Comparison of ENCODE assay signal across 11 mouse cellular contexts in genomic region chr16:73038552-73038951, GRCm38 (mm10).
"Had no signal": no experiment of that assay in that cellular context is flagged by ENCODE, and none has a peak within 500 bp of the region (broad histone marks: within the 10 kb centered on the region; RNA-seq: fewer than 3 reads in every experiment).

No protein-coding gene starts in this region.

- DNase-seq: kidney, adult 11 months; kidney, adult 9 months; kidney, postnatal 14 days; lung, postnatal 14 days; thymus, postnatal 14 days had no signal

- H3K9me3 ChIP-seq: limb, embryonic 15.5 days; lung, embryonic 15.5 days; midbrain, embryonic 12.5 days had no signal

- H3K27ac ChIP-seq: limb, embryonic 15.5 days; lung, embryonic 15.5 days; macrophage; midbrain, embryonic 12.5 days; stomach, postnatal 0 days had no signal

- H3K9ac ChIP-seq: limb, embryonic 15.5 days; lung, embryonic 15.5 days; midbrain, embryonic 12.5 days had no signal

- H3K4me3 ChIP-seq: limb, embryonic 15.5 days; lung, embryonic 15.5 days; megakaryocyte, embryonic 14.5 days; midbrain, embryonic 12.5 days had no signal

- H3K4me2 ChIP-seq: limb, embryonic 15.5 days; lung, embryonic 15.5 days; midbrain, embryonic 12.5 days had no signal

- H3K27me3 ChIP-seq: limb, embryonic 15.5 days; lung, embryonic 15.5 days; megakaryocyte, embryonic 14.5 days; midbrain, embryonic 12.5 days had no signal

- H3K4me1 ChIP-seq: limb, embryonic 15.5 days; lung, embryonic 15.5 days; megakaryocyte, embryonic 14.5 days; midbrain, embryonic 12.5 days had no signal
